Mouse (Mus musculus) ES-E14 (cell line): ENCODE measurements at regions not wholly inside any gene's neighbourhood (a gene's known extent, or its start where the extent isn't known, plus 50 kb on each side); places are given as distances from the start of the nearest gene placed in this dataset.

Experiments used
- DNase-seq: peaks from one replicate; pipeline ENCODE4 v3.0.0-alpha.2; 2013; ENCODE audit warnings: low read depth, low spot score
- H3K27ac ChIP-seq: 2 replicates; pipeline ENCODE4 v1.5.1; 2012; ENCODE audit warnings: low read depth, mild to moderate bottlenecking, low read length, moderate library complexity, mixed read lengths; ENCODE audit not compliant: poor library complexity, insufficient read depth, severe bottlenecking
- H3K36me3 ChIP-seq: 2 replicates; pipeline ENCODE4 v1.6.1; 2012; ENCODE audit warnings: mild to moderate bottlenecking, low read length, moderate library complexity, mixed read lengths; ENCODE audit not compliant: control insufficient read depth, poor library complexity, insufficient read depth, severe bottlenecking
- H3K4me1 ChIP-seq, 2 experiments: fragments of 150-350 bp in 1 of 2; sonication (generic) in 1 of 2; 2 replicates each; pipeline ENCODE4 v1.6.1; 2012; ENCODE audit warnings: low read length in 2 of 2, mild to moderate bottlenecking in 1 of 2, mixed read lengths in 1 of 2; ENCODE audit not compliant: control insufficient read depth in 2 of 2, insufficient read depth in 2 of 2, poor library complexity in 1 of 2
- H3K4me3 ChIP-seq, 2 experiments: fragments of 150-350 bp in 1 of 2; sonication (generic) in 1 of 2; 2 replicates each; pipeline ENCODE4 v1.5.1; 2012; ENCODE audit warnings: low read length in 2 of 2, low read depth in 1 of 2, mild to moderate bottlenecking in 1 of 2, mixed read lengths in 1 of 2; ENCODE audit not compliant: insufficient read depth in 1 of 2, poor library complexity in 1 of 2, severe bottlenecking in 1 of 2
- H3K9ac ChIP-seq: 2 replicates; pipeline ENCODE4 v1.6.1; 2012; ENCODE audit warnings: low read depth, mild to moderate bottlenecking, low read length, mixed read lengths; ENCODE audit not compliant: poor library complexity, insufficient read depth, severe bottlenecking
- H3K9me3 ChIP-seq: fragments of 150-350 bp; sonication (generic); 2 replicates; pipeline ENCODE4 v1.6.1; 2012; ENCODE audit warnings: low read depth, mild to moderate bottlenecking, low read length; ENCODE audit not compliant: control insufficient read depth, insufficient read depth
- CHD2 ChIP-seq: IDR thresholded peaks from 2 replicates; pipeline ENCODE4 v1.6.1; 2014; ENCODE audit warnings: mild to moderate bottlenecking, low read depth, low read length, inconsistent platforms
- HCFC1 ChIP-seq: IDR thresholded peaks from 2 replicates; pipeline ENCODE4 v1.6.1; 2012; ENCODE audit warnings: low read length, inconsistent platforms, borderline replicate concordance; ENCODE audit not compliant: insufficient read depth
- MAFK ChIP-seq: IDR thresholded peaks from 2 replicates; pipeline ENCODE4 v1.6.1; 2014; ENCODE audit warnings: mild to moderate bottlenecking, low read depth, low read length, inconsistent platforms; ENCODE audit not compliant: insufficient read depth
- ZC3H11A ChIP-seq: IDR thresholded peaks from 2 replicates; pipeline ENCODE4 v1.6.1; 2012; ENCODE audit warnings: low read depth, mild to moderate bottlenecking, inconsistent platforms, low read length, borderline replicate concordance
- ZNF384 ChIP-seq: IDR thresholded peaks from 2 replicates; pipeline ENCODE4 v1.6.1; 2012; ENCODE audit warnings: low read depth, low read length, inconsistent platforms
- in situ Hi-C, 2 experiments: fragments of 600-800 bp; cut with MboI; formaldehyde crosslinking; loops; one replicate each; pipeline ENCODE4 v1.15.1; 2025; ENCODE audit warnings: low sequenced_read_pairs in 2 of 2, inconsistent platforms in 1 of 2; ENCODE audit not compliant: unreplicated experiment in 2 of 2

DNA sequence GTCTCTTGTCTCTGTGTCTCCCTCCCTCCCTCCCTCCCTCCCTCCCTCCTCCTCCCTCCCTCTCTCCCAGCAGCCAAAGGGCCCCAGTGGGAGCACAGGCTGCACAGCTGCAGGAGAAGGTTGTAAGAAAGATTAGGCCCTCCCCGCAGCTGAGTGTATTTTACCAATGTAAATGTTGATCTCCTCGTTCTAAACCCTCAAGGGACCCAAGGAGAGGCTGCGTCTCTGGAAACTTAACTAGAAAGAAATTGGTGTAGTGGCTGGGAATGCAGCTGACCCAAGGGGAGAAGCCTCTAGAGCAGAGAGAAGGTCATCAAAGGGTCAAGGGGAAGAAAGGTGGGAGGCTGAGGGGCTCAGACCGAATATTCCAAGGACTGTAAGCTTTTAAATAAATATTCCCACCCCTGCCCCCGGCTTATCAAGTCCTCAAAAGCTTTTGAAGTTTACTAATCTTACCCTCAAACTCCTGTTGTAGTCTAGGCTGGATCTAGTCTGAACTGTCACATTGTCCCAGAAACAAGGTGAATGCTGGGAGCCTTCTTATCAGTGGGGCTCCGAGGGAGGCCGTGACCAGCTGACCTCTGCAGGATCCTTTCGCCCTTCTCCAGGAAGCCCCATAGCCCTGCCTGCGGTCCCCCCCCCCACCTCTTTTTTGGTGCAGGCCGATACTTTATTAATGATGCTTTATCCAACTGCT, 116.5 kb downstream of the Dact1 start:
- Histone ChIP-seq H3K4me1 (peaks cover 0 to 2% of the 10 kb centered on the region in 2 experiments; a peak in 2 of 4 replicates), H3K4me3 (no peak overlapping the region), H3K9ac (no peak overlapping the region), H3K9me3 (no peaks in the 10 kb centered on the region), H3K27ac (no peak overlapping the region), H3K36me3 (no peaks in the 10 kb centered on the region)
- DNase-seq = no peak
- in situ Hi-C loops = no loop called here
- TF ChIP-seq HCFC1 (no peak), ZNF384 (no peak), CHD2 (no peak), MAFK (no peak), ZC3H11A (no peak)

- TF ChIP-seq ZNF384 = no peak
- in situ Hi-C loops = no loop called here
These were observed 118.3 kb downstream of the Dact1 start for GRCm38 (mm10) chr12:71427974-71428373.

DNA sequence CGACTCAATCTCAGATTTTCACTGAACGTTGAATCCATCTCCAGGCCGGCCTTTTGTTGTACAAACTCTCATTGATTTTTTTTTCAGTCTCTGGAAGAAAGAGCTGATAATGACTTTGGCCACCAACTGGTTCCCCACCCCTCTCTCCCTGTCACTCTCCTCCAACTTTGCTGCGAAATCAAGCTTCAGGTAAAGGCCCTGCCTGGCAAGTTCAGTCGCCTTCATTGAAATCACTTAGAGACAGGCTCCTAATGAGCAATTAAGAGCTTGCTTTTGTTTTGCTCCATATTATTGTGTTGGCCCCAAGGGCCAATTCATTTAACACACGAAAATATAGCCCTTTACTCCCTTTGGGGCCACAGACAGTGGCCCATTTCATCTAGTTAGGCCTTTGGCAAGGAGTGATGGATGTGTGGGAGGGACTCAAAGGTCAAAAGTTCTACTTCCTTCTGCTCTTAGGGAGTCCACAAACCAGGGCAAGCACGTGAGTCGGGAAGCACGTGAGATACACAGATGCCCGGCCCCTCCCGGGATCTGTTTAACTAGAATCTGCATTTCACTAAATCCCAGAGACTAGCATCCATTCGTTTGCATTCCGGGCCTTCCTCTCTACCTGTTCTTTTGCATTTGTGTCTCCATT, 120.0 kb downstream of the Dact1 start:
- no peak overlapping the region for H3K27ac ChIP-seq
- peaks cover 0 to 2% of the 10 kb centered on the region in 2 experiments; a peak in 2 of 4 replicates for H3K4me1 ChIP-seq
- no peak overlapping the region for H3K4me3 ChIP-seq
- TF ChIP-seq ZC3H11A (no peak), CHD2 (peak; percentile 66; the same call in 1 of the 2 replicates)
- H3K9ac ChIP-seq = no peak overlapping the region
- in situ Hi-C loops = no loop called here
- H3K36me3 ChIP-seq = no peaks in the 10 kb centered on the region
- H3K9me3 ChIP-seq = no peaks in the 10 kb centered on the region
- DNase-seq = no peak

More at GRCm38 (mm10) chr12:71427974-71428373, 118.3 kb downstream of the Dact1 start:
- Histone ChIP-seq H3K27ac (no peak overlapping the region), H3K36me3 (no peaks in the 10 kb centered on the region), H3K9ac (no peak overlapping the region), H3K4me3 (no peak overlapping the region), H3K4me1 (peaks cover 0 to 2% of the 10 kb centered on the region in 2 experiments; a peak in 2 of 4 replicates), H3K9me3 (no peaks in the 10 kb centered on the region)
- DNase-seq = no peak

- in situ Hi-C loops = no loop called here
- Histone ChIP-seq H3K36me3 (no peaks in the 10 kb centered on the region), H3K4me3 (no peak overlapping the region), H3K9me3 (no peaks in the 10 kb centered on the region), H3K27ac (no peak overlapping the region), H3K4me1 (peaks cover 0 to 2% of the 10 kb centered on the region in 2 experiments; a peak in 2 of 4 replicates), H3K9ac (no peak overlapping the region)
- DNase-seq = no peak
- TF ChIP-seq MAFK (no peak), HCFC1 (no peak), ZC3H11A (no peak), CHD2 (no peak)
These were observed 120.6 kb downstream of the Dact1 start for GRCm38 (mm10) chr12:71430331-71430730.

- no peak for DNase-seq
- H3K27ac ChIP-seq = no peak overlapping the region
- no peak overlapping the region for H3K9ac ChIP-seq
- no peak overlapping the region for H3K4me3 ChIP-seq
- no peaks in the 10 kb centered on the region for H3K36me3 ChIP-seq
- H3K9me3 ChIP-seq = no peaks in the 10 kb centered on the region
- H3K4me1 ChIP-seq = peaks cover 0 to 2% of the 10 kb centered on the region in 2 experiments; a peak in 1 of 4 replicates
- in situ Hi-C loops = no loop called here
- TF ChIP-seq HCFC1 = no peak
- TF ChIP-seq MAFK = no peak
- no peak for TF ChIP-seq ZNF384
- TF ChIP-seq CHD2 = no peak
- no peak for TF ChIP-seq ZC3H11A
These were observed 121.4 kb downstream of the Dact1 start for GRCm38 (mm10) chr12:71431116-71431515.
